Mouse (Mus musculus): ENCODE measurements at regions not wholly inside any gene's neighbourhood (a gene's known extent, or its start where the extent isn't known, plus 50 kb on each side); places are given as distances from the start of the nearest gene placed in this dataset.
"Not testable (repeated sequence)": the region's sequence is repeated elsewhere in the genome, so short reads cannot be mapped to it uniquely, and the experiment has no call there.

DNA sequence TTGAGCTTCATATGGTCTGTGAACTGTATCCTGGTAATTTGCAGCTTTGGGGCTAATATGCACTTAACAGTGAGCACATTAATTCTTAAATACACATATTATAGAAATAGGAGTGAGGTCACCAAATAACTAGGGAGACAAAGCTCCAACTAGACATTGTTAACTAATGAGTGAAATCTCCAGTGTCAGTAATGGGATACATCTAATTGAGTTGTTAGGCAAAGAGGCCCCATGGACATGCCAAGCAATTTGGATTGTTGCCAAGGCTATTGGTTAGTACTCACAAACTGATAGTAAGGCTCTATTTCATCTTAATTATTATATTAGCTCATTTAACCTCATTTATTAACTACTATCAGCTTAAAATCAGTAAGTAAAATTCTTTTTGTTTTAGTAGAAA is 698.5 kb downstream of the Triml1 start:
- peak; percentile 70 for DNase-seq

DNA sequence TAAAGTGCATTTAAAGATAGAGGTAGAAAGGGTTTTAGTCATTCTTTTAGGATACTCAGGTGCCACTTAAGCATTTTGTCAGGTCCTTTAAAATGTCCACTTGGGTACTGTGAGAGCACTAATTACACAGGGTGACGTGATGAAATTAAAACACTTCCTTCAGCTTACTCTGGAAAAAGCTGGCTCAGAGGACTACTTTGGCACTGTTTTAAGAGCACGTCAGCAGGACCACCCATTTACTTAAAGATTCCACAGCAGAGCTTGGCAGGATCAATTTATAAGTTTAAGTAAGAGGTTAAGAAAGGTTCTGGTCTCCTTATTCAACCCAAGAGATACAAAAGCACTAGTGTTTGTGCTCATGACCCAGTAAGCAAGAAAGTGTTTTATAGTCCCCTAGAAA is 738.7 kb downstream of the Triml1 start:
- no peak for DNase-seq

- DNase-seq = no peak
Observed at GRCm38 (mm10) chr8:42396886-42397285, 744.4 kb downstream of the Triml1 start.

- DNase-seq = peak; percentile 53
Observed at GRCm38 (mm10) chr8:42388816-42389215, 752.5 kb downstream of the Triml1 start.

DNA sequence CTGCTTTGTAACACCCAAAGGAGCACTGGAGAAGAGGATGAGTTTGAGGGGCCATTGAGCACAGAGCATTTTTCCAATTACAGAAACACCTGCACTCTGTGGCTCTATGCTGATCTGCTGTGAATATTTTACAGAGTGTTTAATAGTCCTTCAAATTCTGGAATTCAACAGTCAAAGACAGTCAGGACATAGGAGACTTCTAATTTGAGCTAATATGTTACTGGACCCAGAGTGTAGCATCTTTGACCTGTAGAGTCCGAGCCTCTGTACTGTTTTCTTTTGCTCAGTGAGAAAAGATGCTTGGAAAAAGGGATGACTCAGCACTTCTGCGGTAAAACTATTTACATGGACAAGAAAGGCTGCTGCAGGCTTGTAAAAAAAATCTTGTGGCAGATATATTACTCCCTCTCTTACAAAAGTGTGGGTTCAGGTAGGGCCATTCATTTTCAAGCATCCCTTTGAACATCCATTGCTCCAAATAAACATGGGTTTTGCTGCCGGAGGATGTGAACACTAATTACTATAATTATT is 793.1 kb downstream of the Triml1 start:
- DNase-seq = no peak

DNA sequence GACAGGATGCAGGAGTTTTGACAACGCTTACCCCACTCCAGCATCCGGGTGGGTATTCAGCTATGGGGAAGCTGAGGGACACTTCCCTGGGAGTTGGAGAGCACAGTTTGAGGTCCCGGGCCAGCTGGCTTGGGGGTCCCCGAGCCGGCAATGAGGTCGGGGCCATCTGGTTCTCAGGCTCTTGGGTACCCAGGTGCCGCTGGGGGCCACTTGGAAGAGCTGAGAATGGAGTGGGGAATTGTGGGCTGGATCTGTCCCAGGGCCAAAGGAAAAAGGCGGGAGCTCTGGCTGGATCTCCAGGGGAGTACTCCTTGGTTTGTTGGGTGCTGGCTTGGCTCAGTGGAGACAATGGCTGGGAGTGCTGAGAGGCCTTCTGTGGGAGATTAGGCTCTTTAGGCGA is 806.6 kb downstream of the Triml1 start:
- DNase-seq = no peak

DNA sequence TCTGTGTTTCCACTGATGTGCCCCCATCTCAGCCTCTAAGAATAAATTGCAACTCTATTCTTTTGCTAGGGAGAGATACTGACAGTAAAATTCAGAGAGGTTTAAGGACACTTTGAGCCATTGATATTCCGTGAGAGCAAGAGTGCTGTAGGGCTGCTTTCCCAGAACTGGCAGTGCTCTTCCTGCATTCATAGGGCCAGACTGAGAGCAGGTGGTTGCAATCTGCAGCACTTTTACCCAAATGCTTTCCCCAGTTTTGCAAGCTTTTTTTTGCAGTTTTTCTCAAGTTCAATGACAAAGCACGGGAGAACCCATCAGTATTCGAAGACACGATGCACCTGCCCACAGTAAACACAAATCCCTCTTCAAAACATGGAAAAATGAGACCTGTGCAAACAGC is 816.6 kb downstream of the Triml1 start:
- DNase-seq = no peak

DNA sequence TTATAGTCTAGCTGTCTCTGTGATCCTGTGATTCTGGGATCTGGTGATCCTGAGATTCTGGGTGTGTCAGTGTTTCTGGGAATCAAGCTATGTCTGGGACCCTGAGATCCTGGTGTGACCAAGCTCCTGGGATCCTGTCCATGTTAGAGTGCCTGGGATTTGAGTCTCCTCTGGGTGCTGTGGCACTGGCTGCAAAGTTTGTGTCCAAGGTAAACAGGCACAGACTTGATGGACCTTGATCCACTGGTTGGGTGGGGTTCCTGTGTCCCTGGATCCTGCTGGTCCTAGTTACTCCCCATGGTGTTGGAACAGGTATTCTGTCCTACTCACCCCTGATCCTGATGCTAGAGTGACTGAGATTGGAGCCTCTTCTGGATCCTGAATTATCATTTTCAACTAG is 818.4 kb downstream of the Triml1 start:
- no peak for DNase-seq

GRCm38 (mm10) chr8:42311060-42311459 is 830.2 kb downstream of the Triml1 start:
- no peak for DNase-seq

DNA sequence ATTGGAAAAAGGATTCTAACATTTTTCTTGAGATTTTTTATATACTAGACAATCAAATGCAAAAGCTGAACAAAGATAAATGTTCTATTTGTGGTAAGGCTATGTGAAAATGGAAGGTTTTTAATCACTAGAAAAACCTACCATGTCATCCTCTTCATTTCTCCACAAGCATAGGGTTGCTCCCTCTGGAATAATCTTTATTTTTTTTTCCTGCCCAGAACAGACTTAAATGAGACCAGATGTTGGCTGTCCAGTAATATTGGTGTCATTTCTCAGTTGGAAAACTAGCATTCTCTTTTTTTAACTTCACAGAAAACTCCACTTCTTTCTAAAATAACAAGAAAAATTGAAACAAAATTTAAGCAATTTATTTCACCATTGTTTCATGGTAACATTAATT is 849.9 kb downstream of the Triml1 start:
- no peak for DNase-seq

- no peak for DNase-seq
Observed at GRCm38 (mm10) chr8:42282011-42282410, 859.3 kb downstream of the Triml1 start.

DNA sequence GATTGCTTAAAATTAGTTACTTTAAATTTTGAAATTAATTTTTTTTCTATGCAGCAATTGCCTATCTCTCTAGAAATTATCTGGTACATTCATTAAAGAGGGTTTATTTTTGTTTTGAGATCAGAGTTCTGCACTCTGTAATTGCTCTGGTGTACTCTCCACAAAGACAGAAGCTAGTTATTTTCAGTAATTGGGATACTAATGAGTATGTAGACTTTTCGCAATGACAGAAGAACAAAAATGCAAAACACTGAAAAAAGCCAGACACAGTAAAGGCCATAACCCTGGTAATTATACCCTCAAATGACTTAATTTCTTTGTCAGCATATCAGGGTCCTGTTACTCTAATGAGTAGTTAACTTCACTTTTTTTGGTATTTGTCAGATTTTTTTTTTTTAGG is 836.5 kb upstream of the Frg1 start:
- peak; percentile 56 for DNase-seq

GRCm38 (mm10) chr8:42242321-42242720 is 825.4 kb upstream of the Frg1 start:
- not testable (repeated sequence) for DNase-seq

DNA sequence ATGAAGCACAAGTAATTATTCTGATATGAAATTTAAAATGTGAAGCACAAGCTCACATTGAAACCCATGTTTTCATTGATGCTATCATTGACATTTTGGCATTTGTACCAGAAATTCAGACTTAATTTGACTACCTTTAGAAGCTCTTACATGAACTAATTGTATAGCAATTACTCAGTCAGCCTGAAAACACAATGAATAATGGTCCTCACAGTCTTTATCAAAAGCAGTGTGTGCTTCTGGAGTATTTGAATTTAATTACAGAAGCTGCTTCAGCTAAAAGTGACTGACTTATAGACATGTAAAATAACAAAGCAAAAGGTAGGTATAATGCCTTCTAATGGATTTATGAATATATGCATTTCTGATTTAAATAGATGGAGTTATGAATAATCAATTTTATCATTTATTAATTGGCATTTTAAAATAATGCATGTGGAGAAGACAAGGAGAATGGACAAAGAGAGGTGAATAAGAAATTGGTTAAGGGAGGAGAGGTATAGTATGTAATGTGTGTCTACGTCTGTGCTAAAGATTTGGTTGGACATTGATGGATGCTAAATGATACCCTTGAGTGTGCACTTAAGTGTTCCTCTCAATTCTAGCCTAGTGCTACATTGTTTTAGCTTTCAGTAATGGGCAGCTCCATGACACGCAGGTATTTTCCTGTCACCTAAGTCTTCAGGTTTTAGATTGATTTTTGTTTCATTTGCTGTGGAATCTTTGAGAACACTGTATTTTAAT is 803.2 kb upstream of the Frg1 start:
- no peak for DNase-seq

DNA sequence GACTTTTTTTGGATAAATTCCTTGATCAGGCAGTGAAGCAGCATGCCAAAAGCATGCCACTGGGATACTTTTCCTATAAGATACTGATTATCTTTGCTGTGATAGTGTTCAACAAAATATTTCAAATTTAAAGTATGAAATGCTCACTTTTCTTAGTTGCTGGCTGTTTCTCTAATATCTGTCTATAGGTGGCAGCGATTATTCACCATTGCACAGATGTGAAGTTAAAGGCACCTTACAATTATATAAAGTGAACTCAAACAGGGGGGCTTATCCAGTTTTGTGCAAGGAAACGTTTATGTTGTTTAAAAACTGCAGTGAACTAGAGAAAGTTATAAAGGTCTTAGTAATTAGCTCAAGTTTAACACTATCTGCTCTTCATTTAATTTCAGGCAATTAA is 794.1 kb upstream of the Frg1 start:
- DNase-seq = peak; percentile 3

DNA sequence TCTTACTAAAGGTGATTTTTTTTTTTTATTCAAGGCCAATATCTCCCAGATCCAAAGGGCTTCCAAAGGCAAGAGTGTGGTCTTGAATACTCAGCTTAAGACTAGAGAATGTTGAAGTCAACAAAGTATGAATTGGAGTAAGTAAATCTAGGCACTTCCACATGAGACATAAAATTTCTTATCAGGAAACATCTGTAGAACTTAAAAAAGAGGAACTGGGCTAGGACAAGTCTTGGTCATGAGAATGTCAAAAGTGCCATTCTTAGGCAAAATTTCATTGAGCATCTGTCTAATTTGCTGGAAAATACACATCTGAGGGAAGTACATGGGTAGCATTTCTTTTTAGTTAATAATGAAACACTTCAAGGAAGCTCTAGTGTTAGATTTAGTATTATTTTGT is 793.1 kb upstream of the Frg1 start:
- DNase-seq = no peak

DNA sequence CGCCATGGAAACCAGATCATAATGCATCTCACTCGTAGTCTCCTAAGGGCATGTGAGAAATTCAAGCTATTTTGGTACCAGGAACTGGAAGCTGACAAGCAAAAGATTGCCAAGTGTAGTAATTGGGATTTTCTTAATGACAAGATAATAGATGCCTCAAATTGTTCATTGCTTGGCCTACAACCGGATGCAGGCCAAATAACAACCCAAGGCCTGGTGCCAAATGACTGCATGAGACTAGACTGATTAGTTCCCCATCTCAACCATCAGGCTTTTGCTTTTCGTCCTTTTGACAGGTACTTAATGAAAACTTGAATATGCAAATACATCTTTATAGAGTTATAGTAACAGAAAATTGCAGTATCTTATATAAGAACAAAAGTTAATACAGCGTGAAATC is 780.4 kb upstream of the Frg1 start:
- peak; percentile 34 for DNase-seq

DNA sequence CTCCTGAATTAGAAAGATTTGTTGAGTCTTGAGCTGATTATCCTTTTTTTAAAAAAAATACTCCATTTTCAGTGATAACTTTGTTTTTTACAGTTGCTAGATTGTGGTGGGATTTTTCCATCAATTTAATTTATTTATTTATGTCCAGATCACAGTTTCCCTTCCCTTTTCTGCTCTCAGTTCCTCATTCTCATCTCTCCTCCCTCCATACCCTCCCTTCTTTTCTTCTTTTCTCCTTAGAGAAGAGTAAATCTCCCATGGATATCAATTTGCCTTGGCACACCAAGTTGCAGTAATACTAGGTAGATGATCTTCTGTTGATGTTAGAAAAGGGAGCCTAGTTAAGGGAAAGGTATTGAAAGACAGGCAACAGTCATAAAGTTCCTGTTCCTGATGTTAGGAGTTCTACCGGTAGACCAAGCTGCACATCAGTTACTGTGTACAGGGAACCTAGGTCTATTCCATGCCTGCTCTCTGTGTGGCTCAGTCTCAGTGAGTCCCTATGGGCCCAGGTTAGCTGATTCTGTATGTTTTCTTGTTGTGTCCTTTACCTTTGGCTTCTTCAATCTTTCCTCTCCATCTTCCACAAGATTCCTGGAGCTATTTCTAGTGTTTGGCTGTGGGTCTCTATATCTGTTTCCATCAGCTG is 777.2 kb upstream of the Frg1 start:
- no peak for DNase-seq

DNA sequence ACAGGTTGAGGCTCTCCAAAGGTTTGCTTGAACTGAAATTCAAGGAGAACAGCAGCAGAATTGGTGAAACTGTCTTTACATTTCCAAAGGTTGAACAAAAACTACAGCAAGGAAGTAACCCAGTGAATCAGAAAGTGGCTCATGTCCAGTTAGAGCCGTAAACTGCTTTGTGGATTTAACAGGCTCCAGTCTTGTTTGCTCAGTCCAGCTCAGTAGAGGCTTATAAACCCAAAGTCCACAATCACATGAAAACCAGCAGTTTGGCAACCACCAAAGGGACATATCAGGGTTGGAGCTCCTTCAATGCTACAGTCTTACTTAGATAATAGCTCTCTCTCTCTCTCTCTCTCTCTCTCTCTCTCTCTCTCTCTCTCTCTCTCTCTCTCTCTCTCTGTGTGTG is 770.2 kb upstream of the Frg1 start:
- no peak for DNase-seq

DNA sequence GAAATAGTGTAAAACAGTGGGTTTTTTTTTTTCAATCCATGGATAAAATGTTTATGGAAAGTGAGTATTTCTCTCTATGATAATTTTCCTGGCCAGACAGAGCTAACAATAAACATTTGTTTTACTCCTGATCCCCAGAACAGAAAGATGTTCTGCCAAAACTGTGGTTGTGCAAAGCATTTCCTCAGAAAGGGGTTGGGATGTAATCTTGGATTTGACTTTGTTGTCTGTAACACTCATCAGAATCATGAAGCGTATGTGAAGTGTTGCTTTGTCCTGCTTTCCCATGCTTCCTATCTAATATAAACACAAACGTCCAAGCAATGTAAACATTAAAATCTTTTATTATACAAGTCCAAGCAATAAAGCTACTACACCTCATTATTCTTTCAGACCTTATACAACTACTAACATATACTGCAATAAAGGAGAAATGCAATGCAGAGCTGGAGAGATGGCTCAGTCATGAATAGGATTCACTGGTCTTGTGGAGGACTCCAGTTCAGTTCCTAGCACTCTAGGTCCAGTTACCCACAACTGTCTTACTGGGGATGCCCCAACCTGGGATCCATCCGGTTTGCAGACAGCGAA is 766.5 kb upstream of the Frg1 start:
- DNase-seq = no peak

GRCm38 (mm10) chr8:42162441-42162840 is 745.6 kb upstream of the Frg1 start:
- no peak for DNase-seq

GRCm38 (mm10) chr8:42157006-42157405 is 740.1 kb upstream of the Frg1 start:
- DNase-seq = no peak

- DNase-seq = no peak
Observed at GRCm38 (mm10) chr8:42156588-42156987, 739.7 kb upstream of the Frg1 start.

GRCm38 (mm10) chr8:42144685-42145084 is 727.8 kb upstream of the Frg1 start:
- DNase-seq = no peak

Measured in retina, postnatal 1 day (tissue).